Mouse (Mus musculus): Measurements from ENCODE around the gene Ccdc114.
A peak's percentile ranks its signal among the peaks of the same experiment; 100 is the strongest.
"Not testable (repeated sequence)": the region's sequence is repeated elsewhere in the genome, so short reads cannot be mapped to it uniquely, and the experiment has no call there.

The Ccdc114 gene

DNA sequence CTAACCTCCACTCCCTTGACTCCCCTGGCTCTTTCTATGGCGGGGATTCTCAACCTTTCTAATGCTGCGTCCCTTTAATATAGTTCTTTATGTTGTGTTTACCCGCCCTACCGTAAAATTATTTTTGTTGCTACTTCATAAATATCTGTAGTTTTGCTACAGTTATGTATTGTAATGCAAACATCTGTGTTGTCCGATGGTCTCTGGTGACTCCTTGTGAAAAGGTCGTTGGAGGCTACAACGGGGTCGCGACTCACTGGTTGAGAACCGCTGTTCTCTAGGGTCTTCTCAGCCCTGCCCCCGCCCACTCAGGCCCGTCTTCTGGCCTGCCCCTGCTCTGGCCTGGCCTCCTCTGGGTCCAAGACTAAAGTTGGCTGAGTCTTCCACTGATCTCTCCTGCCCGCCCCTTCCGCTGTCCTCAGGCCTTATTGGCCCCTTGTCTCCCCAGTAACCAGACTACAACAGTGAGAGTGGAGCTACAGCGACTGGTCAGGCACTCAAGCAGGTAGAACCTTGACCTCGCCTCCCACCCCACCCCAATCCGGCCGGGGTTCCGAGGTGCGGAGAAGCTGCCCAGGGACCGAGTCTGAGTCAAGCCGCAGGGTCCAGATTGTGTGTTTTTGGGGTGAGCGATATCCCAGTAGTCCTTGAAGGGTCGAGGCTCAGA, at the start of gene Ccdc114:
Gene Ccdc114 (plus strand): TSS at position 311 of the 667 bp plus-strand sequence.
- DNase-seq: peak; percentile 66

DNA sequence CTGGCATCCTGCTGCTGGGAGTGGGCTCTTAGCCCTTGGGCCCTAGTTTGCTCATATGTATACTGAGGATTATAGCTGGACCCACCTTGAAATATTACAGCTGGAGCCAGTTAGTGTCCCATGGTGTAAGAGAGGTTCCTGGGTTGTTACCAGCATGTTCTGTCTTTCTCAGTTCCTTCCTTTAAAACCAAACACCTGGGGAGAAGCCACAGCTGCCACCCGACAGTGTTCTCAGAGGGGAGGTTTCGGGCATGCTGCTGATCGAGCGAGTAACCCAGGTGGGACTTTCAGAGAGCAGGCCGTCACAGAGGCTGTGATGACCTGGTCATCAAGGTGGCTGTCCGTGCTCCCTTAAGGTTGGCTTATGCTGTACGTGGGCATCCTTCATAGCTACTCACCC, 47.0 kb upstream of the Ccdc114 start:
- DNase-seq: no peak

DNA sequence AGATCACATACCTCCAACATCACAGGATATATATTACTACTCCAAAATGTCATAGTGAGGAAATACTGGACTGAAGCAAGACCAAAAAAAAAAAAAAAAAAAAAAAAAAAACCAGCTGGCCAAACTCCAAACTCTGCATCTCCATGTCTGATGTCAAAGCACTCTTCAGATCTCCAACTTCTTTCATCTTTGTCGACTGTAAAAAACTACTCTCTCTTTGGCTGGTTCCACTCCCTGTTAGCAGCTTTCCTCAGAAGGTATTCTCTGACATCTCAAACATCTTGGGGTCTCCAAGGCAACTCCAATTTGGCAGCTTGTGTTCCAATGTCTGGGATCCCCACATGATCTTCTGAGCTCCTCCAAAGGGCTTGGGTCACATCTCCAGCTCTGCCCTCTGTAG, 45.6 kb upstream of the Ccdc114 start, which contains the start of gene Grin2d:
Gene Grin2d (minus strand): TSS at position 101 of the 400 bp plus-strand sequence.
- DNase-seq: not testable (repeated sequence)

DNA sequence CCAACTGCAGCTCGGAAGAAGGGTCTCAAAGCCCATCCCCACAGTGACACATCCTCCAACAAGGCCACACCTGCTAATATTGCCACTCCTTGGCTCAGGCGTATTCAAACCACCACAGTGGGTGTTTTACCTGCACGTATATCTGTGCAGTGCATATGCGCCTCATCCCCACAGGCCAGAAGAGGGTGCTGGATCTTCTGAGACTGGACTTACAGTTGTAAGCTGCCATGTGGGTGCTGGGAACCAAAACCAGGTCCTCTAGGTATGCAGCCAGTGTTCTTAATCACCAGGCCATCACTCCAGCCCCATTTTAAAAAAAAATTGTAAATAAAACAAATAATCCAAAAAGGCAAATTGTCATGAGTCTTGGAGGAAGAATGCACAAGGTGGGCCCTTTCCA, 43.3 kb upstream of the Ccdc114 start:
- DNase-seq: no peak

DNA sequence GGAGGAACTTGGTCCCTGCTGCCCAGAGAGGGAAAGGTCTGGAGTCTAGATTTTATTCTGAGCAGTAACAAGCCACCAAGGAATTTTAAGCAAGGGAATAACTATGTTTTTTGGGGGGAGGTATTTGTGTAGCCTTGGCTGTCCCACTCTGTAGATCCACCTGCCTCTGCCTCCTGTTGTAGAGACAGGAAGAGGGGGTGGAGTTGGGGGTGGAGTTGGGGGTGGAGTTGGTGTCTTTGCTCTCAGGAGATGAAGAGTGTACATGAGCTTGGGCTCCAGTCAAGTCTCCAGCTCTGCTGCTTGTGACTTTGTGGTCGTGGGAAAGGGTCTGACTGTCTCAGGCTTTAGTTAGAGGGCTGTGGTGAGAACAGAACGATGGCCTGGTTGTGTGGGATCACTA, 42.9 kb upstream of the Ccdc114 start:
- no peak for DNase-seq

DNA sequence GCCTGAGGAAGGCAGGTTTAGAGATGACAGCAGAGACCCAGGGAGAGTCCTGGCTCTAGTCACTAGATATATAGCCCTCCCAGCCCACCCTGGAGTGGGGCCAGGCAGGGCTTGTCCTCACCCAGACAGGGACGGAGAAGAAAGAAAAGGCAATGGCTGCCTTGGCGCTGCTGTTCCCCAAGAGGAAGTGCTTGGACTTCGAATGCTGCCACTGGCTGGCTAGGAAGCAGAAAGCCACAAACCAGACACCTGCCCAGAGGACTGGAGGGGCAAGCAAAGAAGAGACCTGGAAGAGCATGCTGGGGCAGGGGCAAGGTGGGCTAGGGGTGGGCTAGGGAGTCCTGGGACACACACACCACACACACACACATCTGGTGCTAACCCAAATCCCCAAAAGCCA, 36.6 kb upstream of the Ccdc114 start:
- DNase-seq: no peak

DNA sequence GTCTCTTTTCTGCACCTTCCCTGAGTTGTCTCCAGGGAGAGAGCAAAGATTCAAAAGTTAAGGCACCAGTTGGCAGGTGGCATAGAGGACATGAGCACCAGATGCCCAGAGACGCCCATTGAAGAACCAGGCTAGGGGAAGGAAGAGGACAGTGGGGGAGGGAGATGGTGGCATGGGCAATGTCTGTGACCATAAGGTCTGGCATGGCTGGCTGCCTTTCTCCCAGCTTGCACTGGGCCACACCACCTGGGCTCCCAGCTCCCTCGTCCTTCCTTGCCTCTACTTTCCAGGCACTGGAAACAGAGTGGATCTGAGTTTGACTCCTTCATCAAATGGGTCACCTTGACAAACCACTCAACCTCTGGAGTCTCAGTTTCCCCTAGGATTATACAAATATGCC, 31.2 kb upstream of the Ccdc114 start:
- DNase-seq: no peak

DNA sequence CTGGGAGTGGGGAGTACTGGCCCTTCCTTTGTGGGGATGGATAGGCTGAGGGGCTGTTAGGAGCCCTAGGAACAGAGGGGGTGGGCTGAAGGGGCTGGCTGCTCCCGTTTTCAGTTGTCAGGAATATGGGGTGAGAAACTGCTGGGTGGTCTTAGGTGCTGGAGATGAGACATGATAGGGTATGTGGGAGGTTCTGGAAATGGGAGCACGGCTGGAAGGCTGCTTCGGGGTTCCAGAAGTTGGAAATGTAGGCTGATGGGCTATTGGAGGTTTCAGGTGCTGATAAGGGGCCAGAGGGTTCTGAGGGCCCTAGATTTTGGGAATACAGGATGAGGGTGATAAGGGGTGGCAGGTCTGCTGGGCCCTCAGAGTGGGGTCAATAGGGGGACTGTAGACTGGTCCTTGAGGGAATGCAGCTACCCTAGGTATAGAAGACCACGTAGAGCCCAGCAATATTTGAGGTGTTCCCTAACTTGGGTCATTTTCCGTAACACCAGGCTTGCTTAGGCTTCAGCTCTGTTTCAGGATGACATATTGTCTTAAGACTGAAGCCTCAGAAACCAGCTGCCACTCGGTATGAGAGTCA, 27.8 kb upstream of the Ccdc114 start:
- DNase-seq: no peak

DNA sequence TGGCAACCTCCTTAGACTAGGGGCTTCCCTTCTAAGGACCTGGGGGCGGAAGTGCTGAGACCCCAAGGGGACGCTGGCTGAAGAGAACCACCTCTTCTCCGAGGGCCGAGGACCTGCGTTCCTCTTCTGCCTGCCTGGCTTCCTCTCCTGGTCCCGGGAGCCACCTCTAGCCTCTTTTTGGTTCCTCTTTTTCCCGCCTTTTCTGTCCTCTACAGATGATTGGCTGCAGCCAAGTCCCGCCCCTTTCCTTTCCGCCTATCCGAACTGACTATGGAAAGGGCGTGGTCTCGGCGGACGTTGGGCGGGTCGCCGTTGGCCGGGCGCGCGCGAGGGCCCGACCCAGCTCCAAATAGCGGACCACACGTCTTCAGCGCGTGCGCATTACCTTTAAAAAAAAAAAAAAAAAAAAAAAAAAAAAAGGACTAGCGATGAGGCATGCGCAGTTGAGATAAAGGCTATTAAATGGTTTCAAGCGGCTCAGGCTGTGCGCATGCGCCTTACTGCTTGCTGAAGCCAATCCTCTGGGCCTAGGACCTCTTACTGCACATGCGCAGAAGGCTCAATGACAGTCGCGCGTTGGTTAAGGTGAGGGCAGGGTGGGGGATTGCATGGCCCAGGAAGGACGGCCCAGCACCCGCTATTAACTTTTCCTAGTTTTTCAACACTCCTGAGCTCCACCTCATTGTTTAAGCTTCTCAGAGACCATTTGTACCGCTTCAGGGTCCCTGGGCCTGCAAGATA, 27.2 kb upstream of the Ccdc114 start, which contains the start of the genes Syngr4 and Tmem143:
Gene Syngr4 (minus strand): TSS at position 198 of the 741 bp plus-strand sequence.
Gene Tmem143 (plus strand): TSS at position 425 of the 741 bp plus-strand sequence.
- DNase-seq: peak; percentile 94

DNA sequence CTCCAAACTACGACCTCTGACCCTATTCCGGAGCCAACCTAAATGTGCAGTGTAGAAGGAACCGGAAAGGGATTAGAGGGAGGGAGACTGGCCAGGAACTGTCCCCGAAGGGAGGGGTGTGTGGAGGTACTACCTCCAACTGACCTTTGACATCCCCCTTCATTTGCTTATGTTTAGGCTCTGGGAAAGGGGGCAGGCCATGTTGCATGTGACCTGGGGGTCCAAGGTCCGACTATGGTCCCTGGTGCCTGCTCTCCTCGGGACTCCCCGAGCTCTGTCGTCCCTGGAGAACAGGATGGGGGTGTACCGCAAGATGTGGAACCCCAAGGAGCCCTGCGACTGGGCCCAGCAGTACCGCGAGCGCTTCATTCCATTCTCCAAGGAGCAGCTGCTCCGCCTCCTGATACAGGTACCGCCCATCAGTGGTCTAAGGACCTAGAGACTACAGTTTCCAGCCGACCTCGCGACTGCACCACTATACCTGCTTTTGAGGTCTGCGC, 26.6 kb upstream of the Ccdc114 start:
- DNase-seq: peak; percentile 62

DNA sequence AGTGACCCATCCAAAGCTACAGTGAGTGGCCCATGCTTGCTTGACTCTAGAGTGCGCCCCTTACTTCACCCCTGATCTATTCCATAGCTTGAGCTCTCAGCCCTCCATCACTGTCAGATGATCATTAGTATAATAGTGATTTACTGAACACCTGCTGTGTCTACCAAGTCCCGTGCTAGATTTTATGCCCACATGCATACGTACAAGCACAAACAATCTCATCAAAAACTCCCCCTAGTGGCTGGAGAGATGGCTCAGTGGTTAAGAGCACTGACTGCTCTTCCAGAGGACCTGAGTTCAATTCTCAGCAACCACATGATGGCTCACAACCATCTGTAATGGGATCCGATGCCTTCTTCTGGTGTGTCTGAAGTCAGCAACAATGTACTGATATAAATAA, 25.7 kb upstream of the Ccdc114 start:
- peak; percentile 52 for DNase-seq

DNA sequence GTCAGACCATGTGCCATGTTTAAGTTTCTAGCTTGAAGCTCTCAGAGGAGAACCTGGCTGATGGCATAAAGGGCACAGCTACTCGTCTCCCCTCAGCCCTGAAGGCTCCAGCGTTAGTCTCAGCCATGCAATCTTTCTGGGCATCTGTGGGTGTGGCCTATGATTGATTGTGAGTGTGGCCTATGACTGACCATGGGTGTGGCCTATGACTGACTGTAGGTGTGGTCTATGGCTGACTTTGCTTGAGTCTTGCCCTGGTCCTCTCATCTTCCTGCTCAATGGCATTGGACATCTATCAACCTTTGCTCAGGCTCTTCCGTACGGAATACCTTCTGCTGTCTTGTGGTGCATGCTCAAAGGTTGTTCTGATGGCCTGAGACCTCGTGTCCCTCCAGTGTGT, 22.3 kb upstream of the Ccdc114 start:
- no peak for DNase-seq

DNA sequence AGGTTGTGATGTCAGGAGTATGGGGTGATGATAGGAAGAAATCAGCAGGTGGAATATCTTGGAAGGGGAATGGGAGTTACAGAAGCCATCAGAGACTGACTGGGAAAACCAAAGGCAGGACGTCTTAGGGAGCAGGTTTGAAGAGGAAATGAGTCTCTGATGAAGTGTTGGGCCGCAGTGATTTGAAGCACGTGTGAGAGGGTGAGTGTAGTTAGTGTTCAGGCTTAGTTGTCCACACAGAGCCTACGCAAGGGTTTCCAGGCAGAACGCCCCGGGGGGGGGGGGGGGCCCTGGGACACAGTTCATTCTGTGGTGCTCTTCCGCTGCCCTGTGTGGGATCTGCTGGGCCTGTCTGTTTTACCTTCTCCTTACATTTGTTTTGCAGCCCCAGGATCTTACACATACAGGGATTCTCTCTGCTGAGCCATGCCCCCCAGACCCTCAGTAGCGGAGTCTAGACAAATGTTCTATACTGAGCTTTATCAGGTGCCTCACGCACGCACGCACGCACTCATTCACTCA, 21.3 kb upstream of the Ccdc114 start:
- no peak for DNase-seq

GRCm38 (mm10) chr7:45906622-45907021, 17.2 kb upstream of the Ccdc114 start:
- DNase-seq: no peak

DNA sequence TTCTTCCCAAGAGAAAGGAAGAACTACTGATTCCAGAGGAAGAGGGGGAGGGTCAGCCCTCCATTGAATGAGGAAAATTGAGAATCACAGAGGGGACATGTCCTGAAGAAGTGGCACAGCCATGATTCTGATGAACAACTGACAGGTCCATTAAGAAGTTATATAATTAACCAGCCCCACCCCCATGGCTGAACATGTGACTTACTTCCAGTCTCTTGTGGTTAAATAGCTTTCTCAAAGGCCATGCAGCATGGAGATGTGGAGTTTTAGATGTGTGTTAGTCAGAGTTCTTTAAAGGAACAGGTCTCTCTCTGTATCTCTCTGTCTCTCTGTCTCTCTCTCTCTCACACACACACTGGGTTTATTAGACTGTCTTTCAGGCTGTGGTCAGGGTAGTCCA, 15.5 kb upstream of the Ccdc114 start:
- DNase-seq: no peak

GRCm38 (mm10) chr7:45909145-45909544, 14.7 kb upstream of the Ccdc114 start:
- no peak for DNase-seq

DNA sequence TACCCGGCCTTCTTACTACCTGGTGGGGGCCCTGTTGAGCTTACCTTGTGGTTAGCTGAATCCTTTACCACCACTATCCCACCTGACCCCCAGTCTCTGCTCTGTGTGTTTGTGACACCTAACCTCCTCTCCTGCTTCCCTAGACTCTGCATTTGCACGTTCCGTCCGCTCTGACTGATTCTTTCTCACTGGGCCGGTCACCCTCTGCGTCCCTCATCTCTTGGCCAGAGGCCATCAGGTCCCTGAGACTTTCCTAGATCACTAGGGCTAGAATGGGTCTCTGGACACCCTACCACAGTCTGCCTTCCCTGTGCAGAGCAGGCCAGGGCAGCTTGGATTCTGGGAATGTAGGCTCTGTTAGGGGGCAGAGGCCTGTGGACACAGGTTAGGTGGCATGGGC, 9.8 kb upstream of the Ccdc114 start:
- no peak for DNase-seq

- DNase-seq: no peak
These were observed 8.9 kb upstream of the Ccdc114 start for GRCm38 (mm10) chr7:45915011-45915410.

- DNase-seq: peak; percentile 89
These were observed 7.5 kb upstream of the Ccdc114 start for GRCm38 (mm10) chr7:45916056-45917003.

DNA sequence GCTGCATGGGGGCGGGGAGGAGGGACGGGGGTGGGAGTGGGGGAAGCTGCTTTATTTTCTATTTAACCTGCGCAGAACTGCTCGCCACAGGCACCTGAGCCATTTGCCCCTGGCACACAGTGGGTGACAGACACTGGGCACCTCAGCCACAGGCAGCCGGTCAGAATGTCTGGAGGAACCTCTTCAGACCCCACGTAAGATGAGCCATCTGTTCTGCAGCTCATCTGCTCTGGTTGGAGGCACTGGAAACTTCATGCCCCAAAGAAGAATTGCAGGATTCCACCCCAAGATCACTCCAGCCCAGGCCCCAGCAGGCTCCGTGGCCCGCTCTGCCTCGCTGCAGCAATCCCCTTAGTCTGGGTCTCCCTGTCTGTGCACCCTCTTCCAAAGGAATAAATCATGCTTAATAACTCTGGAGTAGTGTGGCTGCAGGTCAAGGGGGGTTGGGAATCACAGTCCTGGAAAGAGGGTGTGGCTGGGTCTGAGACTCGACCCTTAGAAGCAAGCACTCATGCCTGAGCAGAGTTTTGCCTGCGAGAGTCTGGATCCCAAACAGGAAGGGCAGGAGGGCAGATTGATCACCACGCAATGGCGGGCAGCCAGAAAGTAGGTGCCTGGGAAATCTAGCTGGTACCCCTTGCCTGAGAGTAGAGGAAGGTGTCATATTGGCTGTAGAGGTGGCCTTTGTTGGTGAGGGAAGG, 6.7 kb upstream of the Ccdc114 start:
- no peak for DNase-seq

- DNase-seq: peak; percentile 43
These were observed 5.9 kb upstream of the Ccdc114 start for GRCm38 (mm10) chr7:45917926-45918325.

All from thymus, postnatal 4 days (tissue).